In genomic region chr1:170136351-170137009, GRCm38 (mm10) we compare ENCODE assay signal across 8 mouse cellular contexts. TPM values are rescaled to one million over a fixed set of nuclear protein-coding genes. Genes with fewer than 3 reads are reported as not detected.
DNase-seq lines count a peak whose midpoint lies in the region; ATAC-seq and TF ChIP-seq lines count a peak whose summit lies in the region.

No protein-coding gene starts in this region.

- DNase-seq in G1E (ENCODE audit: low spot score) = peak; percentile 15
- DNase-seq in cerebellum, adult 9-10 months = peak; percentile 73
- peak; percentile 29 to 85 for DNase-seq in frontal cortex, adult 2 months (ENCODE audit: extremely low spot score in 1 of 2, low spot score in 1 of 2)
- peak; percentile 68 for DNase-seq in hindbrain, embryonic 10.5 days (ENCODE audit: low spot score)
- DNase-seq in layer of hippocampus, adult 9-10 months (ENCODE audit: low spot score) = peak; percentile 54
- peak; percentile 54 for DNase-seq in ovary, adult 18-20 months (ENCODE audit: low spot score)
- peak; percentile 75 for DNase-seq in thymus, postnatal 0 days (ENCODE audit: low spot score)

- H3K4me2 ChIP-seq in lung, embryonic 15.5 days = no peak overlapping the region

- no peak overlapping the region for H3K9ac ChIP-seq in lung, embryonic 15.5 days

- H3K4me1 ChIP-seq in G1E (ENCODE audit: insufficient read depth, low read depth, low read length) = peaks cover 7% of the 10 kb centered on the region
- no peaks in the 10 kb centered on the region for H3K4me1 ChIP-seq in hindbrain, embryonic 10.5 days (replicated peaks)
- no peaks in the 10 kb centered on the region for H3K4me1 ChIP-seq in lung, embryonic 15.5 days

- H3K36me3 ChIP-seq in G1E (replicated peaks) = peaks cover 22% of the 10 kb centered on the region
- peaks cover 7% of the 10 kb centered on the region for H3K36me3 ChIP-seq in hindbrain, embryonic 10.5 days
- no peaks in the 10 kb centered on the region for H3K36me3 ChIP-seq in lung, embryonic 15.5 days

- TF ChIP-seq CTCF in G1E (IDR thresholded peaks at IDR 0.05; ENCODE audit: low read depth, low read length) = peak; percentile 26

- no peaks in the 10 kb centered on the region for H3K9me3 ChIP-seq in G1E (replicated peaks)
- H3K9me3 ChIP-seq in hindbrain, embryonic 10.5 days = no peaks in the 10 kb centered on the region
- no peaks in the 10 kb centered on the region for H3K9me3 ChIP-seq in lung, embryonic 15.5 days

- 35% methylated on average over 7 of the region's 7 CpGs for WGBS in hindbrain, embryonic 10.5 days
- 17% methylated on average over 7 of the region's 7 CpGs for WGBS in lung, embryonic 15.5 days

- H3K4me3 ChIP-seq in G1E (ENCODE audit: low read depth, low read length) = no peak overlapping the region
- H3K4me3 ChIP-seq in hindbrain, embryonic 10.5 days = no peak overlapping the region
- no peak overlapping the region for H3K4me3 ChIP-seq in lung, embryonic 15.5 days

- peak; percentile 96 for ATAC-seq in G1E (ENCODE audit: extremely low read depth, insufficient number of reproducible peaks, low FRiP score, poor library complexity, severe bottlenecking)
- peak; percentile 77; the same call in 1 of the 2 replicates for ATAC-seq in lung, embryonic 15.5 days (ENCODE audit: borderline replicate concordance, extremely low read depth, low FRiP score, low TSS enrichment)

- peak overlapping the region; percentile 23; the same call in 1 of the 2 replicates for H3K27ac ChIP-seq in hindbrain, embryonic 10.5 days
- peak overlapping the region; percentile 35; the same call in 1 of the 2 replicates for H3K27ac ChIP-seq in lung, embryonic 15.5 days

- peaks cover 2% of the 10 kb centered on the region for H3K27me3 ChIP-seq in G1E (ENCODE audit: insufficient read depth, low read length)
- H3K27me3 ChIP-seq in hindbrain, embryonic 10.5 days (ENCODE audit: insufficient read depth, poor library complexity, severe bottlenecking) = no peaks in the 10 kb centered on the region
- H3K27me3 ChIP-seq in lung, embryonic 15.5 days = no peaks in the 10 kb centered on the region

RNA-seq across cellular contexts. Expression of gene Ddr2, which starts 25.9 kb away (rescaled TPM):
- 0.08 TPM in 1 of 2 replicates, not detected in the other for total RNA-seq in G1E (2014; fragmentation: Nextera tagmentation)
- total RNA-seq in G1E (2017) = 0.05 and 0.17 TPM in 2 replicates
- polyA plus RNA-seq in G1E (2012) = not detected in 2 replicates
- 4.8 and 5.9 TPM in 2 replicates for polyA plus RNA-seq in frontal cortex, adult 2 months (2012; rRNA removed)
- polyA plus RNA-seq in hindbrain, embryonic 10.5 days (2016; fragmentation: Nextera tagmentation; extraction: Ambion mirVana) = 30.1 TPM in 2 replicates
- 40.9 and 43.9 TPM in 2 replicates for polyA plus RNA-seq in lung, embryonic 15.5 days (2015; fragmentation: Nextera tagmentation; extraction: Ambion mirVana)
- 2.5 and 4.1 TPM in 2 replicates for polyA plus RNA-seq in thymus, postnatal 0 days (2015; fragmentation: Nextera tagmentation; extraction: Ambion mirVana)

RNA-seq across cellular contexts. Expression of gene Uap1, which starts 38.3 kb away (rescaled TPM):
- total RNA-seq in G1E (2014; fragmentation: Nextera tagmentation) (167 and 171 TPM in 2 replicates), G1E (2017) (530 and 570 TPM in 2 replicates)
- 16.7 and 24.1 TPM in 2 replicates for polyA plus RNA-seq in G1E (2012)
- 42.6 and 43.6 TPM in 2 replicates for polyA plus RNA-seq in frontal cortex, adult 2 months (2012; rRNA removed)
- polyA plus RNA-seq in hindbrain, embryonic 10.5 days (2016; fragmentation: Nextera tagmentation; extraction: Ambion mirVana) = 54.9 and 58.6 TPM in 2 replicates
- polyA plus RNA-seq in lung, embryonic 15.5 days (2015; fragmentation: Nextera tagmentation; extraction: Ambion mirVana) = 53.4 and 54.8 TPM in 2 replicates
- polyA plus RNA-seq in thymus, postnatal 0 days (2015; fragmentation: Nextera tagmentation; extraction: Ambion mirVana) = 48.9 and 51.0 TPM in 2 replicates

Comparison
In these comparisons a context has a peak if more than half of its experiments do, and no peak if none do; other contexts are left out.
1. DNase-seq: peak in every context shown above with its lines; median percentile 75 in thymus, postnatal 0 days; 73 in cerebellum, adult 9-10 months; 68 in hindbrain, embryonic 10.5 days; 57 in frontal cortex, adult 2 months; 54 in layer of hippocampus, adult 9-10 months; 54 in ovary, adult 18-20 months; 15 in G1E.